Mouse (Mus musculus): ENCODE measurements at regions not wholly inside any gene's neighbourhood (a gene's known extent, or its start where the extent isn't known, plus 50 kb on each side); places are given as distances from the start of the nearest gene placed in this dataset.

GRCm38 (mm10) chr7:40253486-40253885, 644.6 kb upstream of the Vstm2b start:
- no peak for DNase-seq (ENCODE audit: low spot score in 2 of 2)

GRCm38 (mm10) chr7:40257733-40258376, 640.3 kb upstream of the Vstm2b start:
- DNase-seq (ENCODE audit: low spot score in 2 of 2) = no peak

- peak in 1 of 2 experiments; percentile 5 for DNase-seq (ENCODE audit: low spot score in 2 of 2)
Measured at GRCm38 (mm10) chr7:40258377-40258739, 639.8 kb upstream of the Vstm2b start.

GRCm38 (mm10) chr7:40273459-40274072, 624.6 kb upstream of the Vstm2b start:
- peak in 1 of 2 experiments; percentile 28 for DNase-seq (ENCODE audit: low spot score in 2 of 2)

GRCm38 (mm10) chr7:40275078-40275477, 623.0 kb upstream of the Vstm2b start:
- no peak for DNase-seq (ENCODE audit: low spot score in 2 of 2)

GRCm38 (mm10) chr7:40275658-40276057, 622.5 kb upstream of the Vstm2b start:
- no peak for DNase-seq (ENCODE audit: low spot score in 2 of 2)

GRCm38 (mm10) chr7:40276116-40276515, 622.0 kb upstream of the Vstm2b start:
- DNase-seq (ENCODE audit: low spot score in 2 of 2) = no peak

- DNase-seq (ENCODE audit: low spot score in 2 of 2) = no peak
Measured at GRCm38 (mm10) chr7:40290166-40290565, 608.0 kb upstream of the Vstm2b start.

- DNase-seq (ENCODE audit: low spot score in 2 of 2) = no peak
Measured at GRCm38 (mm10) chr7:40310558-40310957, 587.6 kb upstream of the Vstm2b start.

- DNase-seq (ENCODE audit: low spot score in 2 of 2) = no peak
Measured at GRCm38 (mm10) chr7:40321171-40321570, 577.0 kb upstream of the Vstm2b start.

- no peak for DNase-seq (ENCODE audit: low spot score in 2 of 2)
Measured at GRCm38 (mm10) chr7:40325188-40325705, 572.9 kb upstream of the Vstm2b start.

- DNase-seq (ENCODE audit: low spot score in 2 of 2) = no peak
Measured at GRCm38 (mm10) chr7:40332455-40332854, 565.7 kb upstream of the Vstm2b start.

- no peak for DNase-seq (ENCODE audit: low spot score in 2 of 2)
Measured at GRCm38 (mm10) chr7:40352306-40352705, 545.8 kb upstream of the Vstm2b start.

GRCm38 (mm10) chr7:40362719-40363118, 535.4 kb upstream of the Vstm2b start:
- no peak for DNase-seq (ENCODE audit: low spot score in 2 of 2)

- no peak for DNase-seq (ENCODE audit: low spot score in 2 of 2)
Measured at GRCm38 (mm10) chr7:40372713-40373112, 525.4 kb upstream of the Vstm2b start.

- no peak for DNase-seq (ENCODE audit: low spot score in 2 of 2)
Measured at GRCm38 (mm10) chr7:40377839-40378238, 520.3 kb upstream of the Vstm2b start.

- DNase-seq (ENCODE audit: low spot score in 2 of 2) = no peak
Measured at GRCm38 (mm10) chr7:40381244-40381643, 516.9 kb upstream of the Vstm2b start.

GRCm38 (mm10) chr7:40388152-40388551, 510.0 kb upstream of the Vstm2b start:
- DNase-seq (ENCODE audit: low spot score in 2 of 2) = no peak

GRCm38 (mm10) chr7:40389795-40390194, 508.3 kb upstream of the Vstm2b start:
- DNase-seq (ENCODE audit: low spot score in 2 of 2) = no peak

GRCm38 (mm10) chr7:40390927-40391326, 507.2 kb upstream of the Vstm2b start:
- DNase-seq (ENCODE audit: low spot score in 2 of 2) = no peak

GRCm38 (mm10) chr7:40391626-40392025, 506.5 kb upstream of the Vstm2b start:
- DNase-seq (ENCODE audit: low spot score in 2 of 2) = no peak

GRCm38 (mm10) chr7:40392207-40392606, 505.9 kb upstream of the Vstm2b start:
- DNase-seq (ENCODE audit: low spot score in 2 of 2) = no peak

- DNase-seq (ENCODE audit: low spot score in 2 of 2) = no peak
Measured at GRCm38 (mm10) chr7:40392699-40393098, 505.4 kb upstream of the Vstm2b start.

Data from adrenal gland, postnatal 4 days (tissue).